Mouse (Mus musculus) liver, adult 2 months (tissue): ENCODE data around the gene Dysf.

ENCODE experiments used
- CTCF ChIP-seq: fragments of 200-500 bp; IDR thresholded peaks from 2 replicates; pipeline ENCODE4 v1.5.1; 2011; ENCODE audit warnings: low read depth, low read length, control low read depth
- POLR2A ChIP-seq: fragments of 200-500 bp; IDR thresholded peaks from 2 replicates; pipeline ENCODE4 v1.6.1; 2011; ENCODE audit warnings: low read length, control low read depth; ENCODE audit not compliant: insufficient read depth; ENCODE audit errors: extremely low read depth

DNA sequence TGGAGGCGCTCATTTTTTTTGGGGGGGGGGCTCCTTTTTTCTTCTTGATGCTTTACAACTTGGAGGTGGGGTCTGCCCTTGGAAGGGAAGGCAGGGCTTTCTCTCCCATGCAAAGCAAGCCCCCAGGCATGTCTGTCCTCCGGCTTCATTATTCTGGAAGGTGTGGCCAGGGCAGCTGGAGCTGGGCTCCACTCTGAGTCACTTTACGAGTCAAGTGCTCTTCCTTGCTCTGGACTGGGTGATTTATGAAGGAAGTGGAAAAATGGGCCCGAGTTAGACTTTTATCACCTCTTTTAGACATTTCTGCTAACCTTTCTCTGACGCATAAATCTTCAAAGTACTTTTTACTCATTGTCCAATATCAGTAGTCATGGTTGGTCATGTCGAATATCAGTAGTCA is 61.9 kb downstream of the Dysf start:
- TF ChIP-seq CTCF (no peak), POLR2A (no peak)
